Mouse (Mus musculus) embryonic fibroblast, embryonic 13.5 days (primary cell): ENCODE measurements at regions not wholly inside any gene's neighbourhood (a gene's known extent, or its start where the extent isn't known, plus 50 kb on each side); places are given as distances from the start of the nearest gene placed in this dataset.

Experiments
- H3K27ac ChIP-seq: 2 replicates; pipeline ENCODE4 v1.5.1; 2012; ENCODE audit warnings: low read length, control low read depth, inconsistent platforms; ENCODE audit not compliant: insufficient read depth
- H3K4me1 ChIP-seq: 2 replicates; pipeline ENCODE4 v1.6.1; 2011; ENCODE audit warnings: low read length; ENCODE audit not compliant: control insufficient read depth, insufficient read depth
- H3K4me3 ChIP-seq: 2 replicates; pipeline ENCODE4 v1.5.1; 2011; ENCODE audit warnings: mild to moderate bottlenecking, control low read depth, low read length; ENCODE audit not compliant: insufficient read depth
- CTCF ChIP-seq: IDR thresholded peaks from 2 replicates; pipeline ENCODE4 v1.5.1; 2011; ENCODE audit warnings: mild to moderate bottlenecking, control low read depth, low read length, moderate library complexity, borderline replicate concordance; ENCODE audit not compliant: insufficient read depth
- POLR2A ChIP-seq: IDR thresholded peaks from 2 replicates; pipeline ENCODE4 v1.6.1; 2011; ENCODE audit warnings: low read depth, mild to moderate bottlenecking, control low read depth, low read length, moderate library complexity

DNA sequence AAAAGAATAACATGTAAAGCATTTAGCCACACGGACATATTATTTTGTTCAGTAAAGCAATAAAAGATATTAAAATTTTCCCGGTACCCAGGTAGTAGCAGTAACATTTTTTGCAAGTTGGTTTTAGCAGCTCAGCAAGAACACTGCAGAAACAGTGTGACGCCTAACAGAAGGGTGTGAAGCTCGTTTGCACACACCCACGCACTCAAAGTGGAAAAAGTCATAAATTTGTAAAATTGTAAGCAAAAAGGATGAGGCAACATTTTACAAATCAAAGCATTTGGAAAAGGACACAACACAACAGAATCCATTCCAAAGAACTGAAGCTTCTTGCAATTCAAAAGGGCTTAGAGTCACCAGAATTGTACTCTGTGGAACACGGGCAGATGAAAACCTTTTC lies 1053.6 kb upstream of the Celf2 start:
- Histone ChIP-seq H3K4me3 (no peak overlapping the region), H3K4me1 (no peaks in the 10 kb centered on the region), H3K27ac (no peak overlapping the region)
- TF ChIP-seq CTCF (no peak), POLR2A (no peak)

- TF ChIP-seq CTCF (no peak), POLR2A (no peak)
- H3K4me3 ChIP-seq, result no peak overlapping the region
- no peaks in the 10 kb centered on the region for H3K4me1 ChIP-seq
- no peak overlapping the region for H3K27ac ChIP-seq
Measured at GRCm38 (mm10) chr2:8546116-8546515, 1036.8 kb upstream of the Celf2 start.

DNA sequence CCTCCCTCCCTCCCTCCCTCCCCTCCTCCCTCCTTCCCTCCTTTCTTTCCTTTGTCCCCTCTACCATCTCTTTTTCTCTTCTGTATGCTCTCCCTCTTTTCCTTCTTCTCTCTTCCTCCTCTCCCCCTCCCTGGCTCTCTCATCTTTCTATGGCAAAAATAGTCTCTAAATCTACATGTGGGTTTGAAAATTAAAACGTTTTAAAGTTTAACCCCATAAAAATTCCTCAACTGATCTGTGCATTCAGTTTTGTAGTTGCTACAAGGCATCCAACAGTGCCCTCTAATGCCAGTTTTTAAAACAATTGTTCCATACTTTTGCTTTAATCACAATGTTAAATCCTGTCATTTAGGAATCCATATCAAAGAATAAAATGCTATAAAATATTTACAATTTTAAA lies 1027.5 kb upstream of the Celf2 start:
- Histone ChIP-seq H3K27ac (no peak overlapping the region), H3K4me3 (no peak overlapping the region), H3K4me1 (no peaks in the 10 kb centered on the region)
- no peak for TF ChIP-seq CTCF
- no peak for TF ChIP-seq POLR2A

GRCm38 (mm10) chr2:8498466-8498865 lies 989.1 kb upstream of the Celf2 start:
- Histone ChIP-seq H3K4me3 (no peak overlapping the region), H3K27ac (no peak overlapping the region)
- TF ChIP-seq POLR2A (no peak), CTCF (no peak)

GRCm38 (mm10) chr2:8477827-8478528 lies 968.6 kb upstream of the Celf2 start:
- H3K27ac ChIP-seq, result no peak overlapping the region
- no peak overlapping the region for H3K4me3 ChIP-seq
- no peaks in the 10 kb centered on the region for H3K4me1 ChIP-seq
- TF ChIP-seq CTCF (no peak), POLR2A (no peak)

More at GRCm38 (mm10) chr2:8498466-8498865, 989.1 kb upstream of the Celf2 start:
- H3K4me1 ChIP-seq, result no peaks in the 10 kb centered on the region

- Histone ChIP-seq H3K4me1 (no peaks in the 10 kb centered on the region), H3K4me3 (no peak overlapping the region), H3K27ac (no peak overlapping the region)
- TF ChIP-seq CTCF (no peak), POLR2A (no peak)
Measured at GRCm38 (mm10) chr2:8470546-8470945, 961.2 kb upstream of the Celf2 start.

- no peaks in the 10 kb centered on the region for H3K4me1 ChIP-seq
- H3K27ac ChIP-seq, result no peak overlapping the region
- TF ChIP-seq POLR2A (no peak), CTCF (no peak)
- no peak overlapping the region for H3K4me3 ChIP-seq
Measured at GRCm38 (mm10) chr2:8468989-8469388, 959.6 kb upstream of the Celf2 start.

DNA sequence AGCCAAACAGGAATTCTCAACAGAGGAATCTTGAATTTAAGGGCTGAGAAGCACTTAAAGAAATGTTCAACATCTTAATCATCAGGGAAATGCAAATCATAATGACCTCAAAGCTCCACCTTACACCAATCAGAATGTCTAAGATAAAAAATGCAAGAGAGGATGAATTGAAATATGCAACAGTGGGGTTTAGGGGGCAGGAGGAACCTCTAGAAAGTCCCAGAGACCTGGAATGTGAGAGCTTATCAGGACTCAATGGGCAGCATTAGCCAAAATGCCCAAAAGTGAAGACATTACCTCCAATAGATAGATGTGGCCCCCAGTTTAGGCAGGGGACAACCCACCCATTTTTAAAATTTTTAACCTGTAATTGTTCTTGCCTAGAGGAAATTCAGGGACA lies 959.0 kb upstream of the Celf2 start:
- TF ChIP-seq CTCF (no peak), POLR2A (no peak)
- H3K27ac ChIP-seq, result no peak overlapping the region
- H3K4me3 ChIP-seq, result no peak overlapping the region
- H3K4me1 ChIP-seq, result no peaks in the 10 kb centered on the region

DNA sequence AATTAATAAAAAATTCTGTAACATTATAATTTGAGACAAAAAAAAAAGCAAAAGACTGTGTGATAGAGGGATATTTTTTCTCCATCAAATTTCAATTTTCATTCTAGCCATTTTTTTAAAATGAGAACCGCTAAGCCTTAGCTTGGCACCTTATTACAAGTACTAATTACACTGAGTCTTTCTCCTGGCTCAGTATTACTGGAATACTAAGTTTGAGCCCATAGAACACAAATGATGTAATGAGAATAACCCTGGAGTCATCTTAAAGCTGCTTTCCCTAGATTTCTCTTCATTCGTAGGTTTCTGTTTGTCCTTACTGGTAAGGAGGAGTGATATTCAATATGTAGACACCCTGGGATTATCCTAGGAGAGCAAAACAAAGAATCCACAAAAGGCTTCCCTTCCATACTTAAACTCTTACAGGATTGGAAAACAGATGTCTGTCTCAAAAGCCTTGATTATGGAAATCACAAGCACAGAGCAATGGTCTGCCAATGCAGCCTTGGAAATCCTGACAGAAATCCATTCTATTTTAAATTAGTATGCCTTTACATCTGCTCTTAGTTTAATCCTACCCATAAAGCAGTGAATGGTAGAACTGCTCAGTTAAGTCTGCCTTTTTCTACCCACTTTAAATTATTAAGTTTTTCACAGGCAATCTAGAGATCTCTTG lies 958.3 kb upstream of the Celf2 start:
- no peak overlapping the region for H3K4me3 ChIP-seq
- TF ChIP-seq CTCF (no peak), POLR2A (no peak)
- no peaks in the 10 kb centered on the region for H3K4me1 ChIP-seq
- no peak overlapping the region for H3K27ac ChIP-seq

- H3K27ac ChIP-seq, result no peak overlapping the region
- no peak overlapping the region for H3K4me3 ChIP-seq
- TF ChIP-seq CTCF (no peak), POLR2A (no peak)
- H3K4me1 ChIP-seq, result no peaks in the 10 kb centered on the region
Measured at GRCm38 (mm10) chr2:8452566-8453243, 943.3 kb upstream of the Celf2 start.
